Mouse (Mus musculus) stomach, embryonic 14.5 days (tissue): ENCODE measurements around the gene Adssl1. TPM values are rescaled to one million over a fixed set of nuclear protein-coding genes. Genes with fewer than 3 reads are reported as not detected.

Source experiments
- ATAC-seq: fragments of 200-750 bp; cut with Nextera tagmentation; 2 replicates; pipeline ENCODE4 v1.8.0; 2017; ENCODE audit warnings: low read depth, moderate TSS enrichment; ENCODE audit not compliant: insufficient number of reproducible peaks, insufficient read depth, low FRiP score
- H3K27ac ChIP-seq: fragments of 300-500 bp; sonication (generic); 2 replicates; pipeline ENCODE4 v1.5.1; 2014; ENCODE audit warnings: mild to moderate bottlenecking, low read length, moderate library complexity, mixed read lengths
- H3K27me3 ChIP-seq: fragments of 300-500 bp; sonication (generic); 2 replicates; pipeline ENCODE4 v1.6.1; 2014; ENCODE audit warnings: low read length, control low read depth, mixed read lengths; ENCODE audit not compliant: control insufficient read depth, insufficient read depth
- H3K36me3 ChIP-seq: fragments of 300-500 bp; sonication (generic); 2 replicates; pipeline ENCODE4 v1.6.1; 2014; ENCODE audit warnings: mild to moderate bottlenecking, control low read depth, low read length, moderate library complexity, mixed read lengths; ENCODE audit not compliant: control insufficient read depth, insufficient read depth
- H3K4me1 ChIP-seq: fragments of 300-500 bp; sonication (generic); 2 replicates; pipeline ENCODE4 v1.6.1; 2014; ENCODE audit warnings: low read length, control low read depth, mixed read lengths; ENCODE audit not compliant: control insufficient read depth, insufficient read depth
- H3K4me2 ChIP-seq: fragments of 300-500 bp; sonication (generic); replicated peaks from 2 replicates; pipeline ENCODE4 v1.6.1; 2014; ENCODE audit warnings: low read depth, low read length, control low read depth
- H3K4me3 ChIP-seq: fragments of 300-500 bp; sonication (generic); 2 replicates; pipeline ENCODE4 v1.5.1; 2014; ENCODE audit warnings: low read depth, low read length, control low read depth
- H3K9ac ChIP-seq: fragments of 300-500 bp; sonication (generic); replicated peaks from 2 replicates; pipeline ENCODE4 v1.6.1; 2014; ENCODE audit warnings: low read depth, mild to moderate bottlenecking, control low read depth, low read length, moderate library complexity, mixed read lengths
- H3K9me3 ChIP-seq: fragments of 300-500 bp; sonication (generic); 2 replicates; pipeline ENCODE4 v1.6.1; 2016; ENCODE audit warnings: low read depth, low read length, control low read depth; ENCODE audit not compliant: control insufficient read depth
- WGBS: fragments of 180-500 bp; shearing (Covaris S2); extraction: QIAGEN DNeasy Blood & Tissue Kit; methylation state at CpG from one replicate; pipeline ENCODE4 v1.1.7; 2014; 5-methylcytosine and 5-hydroxymethylcytosine counted together
- polyA plus RNA-seq: library from polyadenylated mRNA; unstranded; fragments of >200 nt; fragmentation: Nextera tagmentation; extraction: Ambion mirVana; gene quantifications from 2 replicates; pipeline ENCODE4 v1.2.1, GENCODE M21; 2014

Gene Adssl1
- polyA plus RNA-seq, 1 experiment from 2014 or later: 3.1 TPM

DNA sequence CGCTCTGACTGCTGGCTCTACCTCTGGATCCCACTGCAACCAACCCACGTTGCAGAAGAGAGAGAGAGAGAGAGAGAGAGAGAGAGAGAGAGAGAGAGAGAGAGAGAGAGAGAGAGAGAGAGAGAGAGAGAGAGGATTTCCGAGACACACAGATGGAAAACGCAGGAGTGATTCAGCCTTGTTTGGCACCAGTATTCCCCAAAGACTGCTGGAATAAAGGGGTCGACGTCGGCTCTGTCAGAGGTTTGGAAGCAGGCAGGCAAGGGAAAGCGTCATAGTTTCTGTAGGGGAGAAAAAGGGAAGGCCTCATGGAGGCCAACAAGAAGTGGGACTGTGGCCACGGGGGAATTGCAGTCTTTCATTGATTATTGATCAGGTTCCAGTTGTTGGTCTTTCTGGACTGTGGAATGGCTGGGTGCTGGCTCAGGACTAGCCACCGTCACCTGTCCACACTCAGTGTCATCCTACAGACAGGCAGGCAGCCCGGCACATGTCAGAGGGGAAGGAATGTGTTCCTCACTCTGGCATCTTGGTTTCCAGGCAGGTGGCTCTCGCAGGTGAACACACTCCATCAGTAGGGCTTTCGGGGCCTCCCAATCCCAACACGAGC lies 22.8 kb upstream of the Adssl1 start:
- H3K9me3 ChIP-seq: no peaks in the 10 kb centered on the region
- peaks cover 23% of the 10 kb centered on the region for H3K4me1 ChIP-seq
- no peak overlapping the region for H3K4me3 ChIP-seq
- no peak for ATAC-seq
- H3K27me3 ChIP-seq: no peaks in the 10 kb centered on the region
- no peak overlapping the region for H3K9ac ChIP-seq
- H3K4me2 ChIP-seq: no peak overlapping the region
- no peak overlapping the region for H3K27ac ChIP-seq
- no peaks in the 10 kb centered on the region; the same call in 1 of the 2 replicates for H3K36me3 ChIP-seq
- 79% methylated on average over 14 of the region's 14 CpGs for WGBS

DNA sequence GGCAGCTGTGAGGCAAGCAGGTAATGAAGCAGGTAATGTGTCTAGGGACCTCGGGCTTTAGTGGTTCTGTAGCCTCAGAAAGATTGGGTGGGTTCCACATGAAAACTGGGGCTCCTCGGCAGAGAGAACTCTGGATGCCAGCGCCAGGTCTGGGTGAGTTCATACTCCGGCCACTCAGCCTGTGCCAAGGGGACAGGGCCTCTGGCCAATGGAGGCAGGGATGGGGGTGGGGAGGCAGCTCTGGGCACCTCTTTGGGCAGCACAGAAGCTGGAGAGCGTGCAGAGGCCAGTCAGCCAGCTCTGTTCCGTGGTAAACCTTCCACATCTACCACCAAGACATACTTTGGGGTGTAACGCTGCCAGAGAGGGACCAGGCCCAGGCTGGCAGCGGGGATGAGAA lies 22.2 kb upstream of the Adssl1 start:
- whole genome bisulfite sequencing: 85% methylated on average over 8 of the region's 8 CpGs
- Histone ChIP-seq H3K36me3 (no peaks in the 10 kb centered on the region; the same call in 1 of the 2 replicates), H3K27me3 (no peaks in the 10 kb centered on the region), H3K27ac (no peak overlapping the region), H3K9me3 (no peaks in the 10 kb centered on the region), H3K4me3 (no peak overlapping the region), H3K4me1 (peaks cover 23% of the 10 kb centered on the region), H3K4me2 (no peak overlapping the region), H3K9ac (no peak overlapping the region)
- ATAC-seq: no peak

GRCm38 (mm10) chr12:112599198-112599597 lies 20.6 kb upstream of the Adssl1 start:
- H3K9ac ChIP-seq: no peak overlapping the region
- no peaks in the 10 kb centered on the region for H3K9me3 ChIP-seq
- no peak overlapping the region for H3K27ac ChIP-seq
- no peak for ATAC-seq
- 29% methylated on average over 4 of the region's 4 CpGs for WGBS
- H3K4me3 ChIP-seq: no peak overlapping the region
- peaks cover 16% of the 10 kb centered on the region; the same call in 1 of the 2 replicates for H3K4me1 ChIP-seq
- no peaks in the 10 kb centered on the region; the same call in none of the 2 replicates for H3K36me3 ChIP-seq
- H3K4me2 ChIP-seq: no peak overlapping the region
- no peaks in the 10 kb centered on the region for H3K27me3 ChIP-seq

DNA sequence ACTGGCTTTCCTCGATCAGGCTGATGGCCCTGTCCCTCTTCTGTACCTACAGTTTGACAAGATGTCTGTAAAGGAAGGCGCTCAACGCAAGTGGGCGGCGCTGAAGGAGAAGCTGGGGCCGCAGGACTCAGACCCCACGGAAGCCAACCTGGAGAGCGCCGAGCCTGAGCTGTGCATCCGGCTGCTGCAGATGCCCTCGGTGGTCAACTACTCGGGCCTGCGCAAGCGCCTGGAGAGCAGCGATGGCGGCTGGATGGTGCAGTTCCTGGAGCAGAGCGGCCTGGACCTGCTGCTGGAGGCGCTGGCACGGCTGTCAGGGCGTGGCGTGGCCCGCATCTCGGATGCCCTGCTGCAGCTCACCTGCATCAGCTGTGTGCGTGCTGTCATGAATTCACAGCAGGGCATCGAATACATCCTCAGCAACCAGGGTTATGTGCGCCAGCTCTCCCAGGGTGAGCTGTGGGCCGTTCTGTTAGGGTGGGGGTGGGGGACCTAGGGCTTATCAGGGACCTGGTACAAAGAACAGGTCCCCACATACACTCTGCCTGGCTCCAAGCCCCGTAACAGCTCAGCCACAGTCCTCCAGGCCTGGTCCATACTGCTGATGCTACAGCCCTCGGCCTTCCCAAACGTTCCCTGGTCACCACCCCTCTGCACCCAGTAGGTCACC lies 19.8 kb upstream of the Adssl1 start:
- H3K36me3 ChIP-seq: no peaks in the 10 kb centered on the region; the same call in none of the 2 replicates
- H3K27me3 ChIP-seq: no peaks in the 10 kb centered on the region
- no peak for ATAC-seq
- 88% methylated on average over 30 of the region's 30 CpGs for WGBS
- H3K27ac ChIP-seq: no peak overlapping the region
- H3K4me1 ChIP-seq: peaks cover 10% of the 10 kb centered on the region; the same call in 1 of the 2 replicates
- no peak overlapping the region for H3K9ac ChIP-seq
- no peaks in the 10 kb centered on the region for H3K9me3 ChIP-seq
- H3K4me2 ChIP-seq: no peak overlapping the region
- H3K4me3 ChIP-seq: no peak overlapping the region

DNA sequence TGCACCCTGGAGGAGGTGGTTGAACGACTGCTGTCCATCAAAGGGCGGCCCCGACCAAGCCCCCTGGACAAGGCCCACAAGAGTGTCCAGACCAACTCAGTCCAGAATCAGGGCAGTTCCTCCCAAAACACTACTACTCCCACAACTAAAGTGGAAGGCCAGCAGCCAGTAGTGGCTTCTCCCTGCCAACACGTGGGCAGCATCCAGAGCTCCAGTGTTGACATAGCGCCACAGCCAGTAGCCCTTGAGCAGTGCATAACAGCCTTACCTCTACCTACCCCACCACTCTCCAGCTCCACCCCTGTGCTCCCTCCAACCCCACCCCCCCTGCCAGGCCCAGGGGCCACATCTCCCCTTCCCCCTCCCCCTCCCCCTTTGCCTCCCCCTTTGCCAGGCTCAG lies 15.8 kb upstream of the Adssl1 start:
- Histone ChIP-seq H3K27ac (no peak overlapping the region), H3K4me3 (no peak overlapping the region), H3K4me2 (no peak overlapping the region), H3K36me3 (no peaks in the 10 kb centered on the region; the same call in none of the 2 replicates), H3K9me3 (no peaks in the 10 kb centered on the region), H3K4me1 (peaks cover 7% of the 10 kb centered on the region; the same call in 1 of the 2 replicates), H3K27me3 (no peaks in the 10 kb centered on the region), H3K9ac (no peak overlapping the region)
- ATAC-seq: no peak
- WGBS: 87% methylated on average over 5 of the region's 5 CpGs

GRCm38 (mm10) chr12:112604709-112605649 lies 14.9 kb upstream of the Adssl1 start:
- no peak overlapping the region for H3K4me2 ChIP-seq
- ATAC-seq: peak; percentile 68; the same call in 1 of the 2 replicates
- WGBS: 61% methylated on average over 20 of the region's 20 CpGs
- H3K4me1 ChIP-seq: peaks cover 7% of the 10 kb centered on the region; the same call in 1 of the 2 replicates
- no peaks in the 10 kb centered on the region; the same call in none of the 2 replicates for H3K36me3 ChIP-seq
- H3K27ac ChIP-seq: 0 out of 2 replicates have a peak overlapping the region, but pooled peaks have one; percentile 27
- no peaks in the 10 kb centered on the region for H3K27me3 ChIP-seq
- H3K4me3 ChIP-seq: no peak overlapping the region
- H3K9ac ChIP-seq: 0 out of 2 replicates have a peak overlapping the region, but pooled peaks have one; percentile 1
- no peaks in the 10 kb centered on the region for H3K9me3 ChIP-seq

DNA sequence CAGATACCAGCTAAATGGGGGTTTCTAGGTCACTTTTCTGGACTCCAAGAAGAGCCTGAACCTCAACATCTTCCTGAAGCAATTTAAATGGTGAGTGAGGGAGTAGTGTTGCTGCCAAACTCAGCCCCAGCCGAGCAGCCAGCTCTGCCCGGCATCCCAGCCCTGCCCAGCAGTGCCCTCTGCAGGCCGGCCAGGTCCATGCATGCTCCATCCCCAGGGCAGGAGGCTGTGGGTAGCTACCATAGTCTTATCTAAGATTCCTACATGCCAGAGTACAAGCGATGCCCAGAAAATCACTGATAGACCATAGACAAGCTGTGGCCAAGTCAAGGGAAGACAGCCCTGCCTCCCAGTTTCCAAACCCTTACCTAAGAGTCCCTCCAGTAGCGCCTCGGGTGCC lies 14.1 kb upstream of the Adssl1 start:
- no peak overlapping the region for H3K9ac ChIP-seq
- no peak overlapping the region for H3K27ac ChIP-seq
- ATAC-seq: peak; percentile 56; the same call in 1 of the 2 replicates
- no peaks in the 10 kb centered on the region for H3K9me3 ChIP-seq
- no peak overlapping the region for H3K4me3 ChIP-seq
- H3K27me3 ChIP-seq: no peaks in the 10 kb centered on the region
- H3K4me2 ChIP-seq: no peak overlapping the region
- H3K4me1 ChIP-seq: peaks cover 7% of the 10 kb centered on the region; the same call in 1 of the 2 replicates
- peaks cover 6% of the 10 kb centered on the region for H3K36me3 ChIP-seq
- 45% methylated on average over 6 of the region's 6 CpGs for WGBS

DNA sequence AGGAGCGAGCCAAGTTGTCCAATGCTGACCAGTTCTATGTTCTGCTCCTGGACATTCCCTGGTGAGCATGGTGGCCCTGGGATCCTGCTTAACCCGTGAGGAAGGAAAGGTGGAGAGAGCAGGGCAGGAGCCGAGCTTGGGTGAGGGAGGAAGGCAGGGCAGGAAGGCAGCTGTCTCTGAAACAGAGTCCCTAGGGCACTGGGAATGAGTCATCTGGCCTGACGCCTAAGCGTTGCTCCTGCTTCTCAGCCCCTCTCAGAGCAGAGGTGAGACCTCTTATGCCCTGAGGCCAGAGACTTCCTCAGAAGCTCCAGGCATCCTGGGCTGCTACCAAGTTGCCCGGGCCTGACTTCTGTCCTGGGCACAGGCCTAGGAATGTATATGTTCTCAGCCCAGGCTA lies 12.8 kb upstream of the Adssl1 start:
- H3K4me3 ChIP-seq: no peak overlapping the region
- no peak overlapping the region for H3K9ac ChIP-seq
- H3K9me3 ChIP-seq: no peaks in the 10 kb centered on the region
- peaks cover 7% of the 10 kb centered on the region; the same call in 1 of the 2 replicates for H3K4me1 ChIP-seq
- no peak overlapping the region for H3K4me2 ChIP-seq
- no peaks in the 10 kb centered on the region for H3K27me3 ChIP-seq
- WGBS: 83% methylated on average over 6 of the region's 6 CpGs
- ATAC-seq: no peak
- no peak overlapping the region for H3K27ac ChIP-seq
- H3K36me3 ChIP-seq: peaks cover 6% of the 10 kb centered on the region
